Mouse (Mus musculus) hindbrain, embryonic 16.5 days (tissue): ENCODE data around the gene Nop58. TPM values are rescaled to one million over a fixed set of nuclear protein-coding genes. Genes with fewer than 3 reads are reported as not detected.

Source experiments
- ATAC-seq: fragments of 200-750 bp; cut with Nextera tagmentation; 2 replicates; pipeline ENCODE4 v1.8.0; 2017; ENCODE audit warnings: moderate TSS enrichment, moderate library complexity
- H3K27ac ChIP-seq: fragments of 300-500 bp; sonication (generic); 2 replicates; pipeline ENCODE4 v1.5.1; 2014; ENCODE audit warnings: low read depth, mild to moderate bottlenecking, control low read depth, low read length, moderate library complexity
- H3K27me3 ChIP-seq: fragments of 300-500 bp; sonication (generic); replicated peaks from 2 replicates; pipeline ENCODE4 v1.6.1; 2014; ENCODE audit warnings: low read length; ENCODE audit not compliant: control insufficient read depth, insufficient read depth
- H3K36me3 ChIP-seq: fragments of 300-500 bp; sonication (generic); 2 replicates; pipeline ENCODE4 v1.6.1; 2014; ENCODE audit warnings: mild to moderate bottlenecking, low read length, moderate library complexity, mixed read lengths; ENCODE audit not compliant: control insufficient read depth, insufficient read depth
- H3K4me1 ChIP-seq: fragments of 300-500 bp; sonication (generic); 2 replicates; pipeline ENCODE4 v1.6.1; 2014; ENCODE audit warnings: low read depth, low read length; ENCODE audit not compliant: control insufficient read depth, insufficient read depth
- H3K4me2 ChIP-seq: fragments of 300-500 bp; sonication (generic); 2 replicates; pipeline ENCODE4 v1.6.1; 2014; ENCODE audit warnings: mild to moderate bottlenecking, low read length, control low read depth, moderate library complexity
- H3K4me3 ChIP-seq: fragments of 300-500 bp; sonication (generic); 2 replicates; pipeline ENCODE4 v1.5.1; 2014; ENCODE audit warnings: mild to moderate bottlenecking, low read length, control low read depth, moderate library complexity
- H3K9ac ChIP-seq: fragments of 300-500 bp; sonication (generic); 2 replicates; pipeline ENCODE4 v1.6.1; 2014; ENCODE audit warnings: low read depth, mild to moderate bottlenecking, control low read depth, low read length, moderate library complexity
- H3K9me3 ChIP-seq: fragments of 300-500 bp; sonication (generic); 2 replicates; pipeline ENCODE4 v1.6.1; 2014; ENCODE audit warnings: mild to moderate bottlenecking, low read length, moderate library complexity; ENCODE audit not compliant: control insufficient read depth
- WGBS: fragments of 180-500 bp; shearing (Covaris S2); extraction: QIAGEN DNeasy Blood & Tissue Kit; methylation state at CpG from one replicate; pipeline ENCODE4 v1.1.7; 2014; 5-methylcytosine and 5-hydroxymethylcytosine counted together
- polyA plus RNA-seq: library from polyadenylated mRNA; unstranded; fragments of >200 nt; fragmentation: Nextera tagmentation; extraction: Ambion mirVana; gene quantifications from 2 replicates; pipeline ENCODE4 v1.2.1, GENCODE M21; 2015

Nop58 gene
- polyA plus RNA-seq, 1 experiment from 2014 or later: 134 TPM

- no peak for ATAC-seq
- peaks cover 15% of the 10 kb centered on the region for H3K4me1 ChIP-seq
- H3K36me3 ChIP-seq: no peaks in the 10 kb centered on the region
- no peaks in the 10 kb centered on the region for H3K9me3 ChIP-seq
- H3K27ac ChIP-seq: peak overlapping the region; percentile 97
- peak overlapping the region; percentile 50 for H3K4me2 ChIP-seq
- no peaks in the 10 kb centered on the region for H3K27me3 ChIP-seq
- peak overlapping the region; percentile 64 for H3K4me3 ChIP-seq
- peak overlapping the region; percentile 83 for H3K9ac ChIP-seq
- WGBS: 0% methylated on average over 27 of the region's 27 CpGs
Measured at GRCm38 (mm10) chr1:59764407-59764971, 79.7 kb downstream of the Nop58 start.

- Histone ChIP-seq H3K4me3 (peak overlapping the region; percentile 64), H3K9me3 (no peaks in the 10 kb centered on the region), H3K4me1 (peaks cover 15% of the 10 kb centered on the region), H3K9ac (peak overlapping the region; percentile 41; the same call in 1 of the 2 replicates), H3K4me2 (peak overlapping the region; percentile 79), H3K27ac (no peak overlapping the region), H3K27me3 (no peaks in the 10 kb centered on the region), H3K36me3 (no peaks in the 10 kb centered on the region)
- under 1% methylated on average over 4 of the region's 4 CpGs for WGBS
- no peak for ATAC-seq
Measured at GRCm38 (mm10) chr1:59765279-59765678, 80.5 kb downstream of the Nop58 start.

- Histone ChIP-seq H3K36me3 (no peaks in the 10 kb centered on the region), H3K27me3 (no peaks in the 10 kb centered on the region), H3K4me1 (peaks cover 15% of the 10 kb centered on the region), H3K4me2 (peak overlapping the region; percentile 60), H3K27ac (no peak overlapping the region), H3K9me3 (no peaks in the 10 kb centered on the region), H3K9ac (no peak overlapping the region), H3K4me3 (peak overlapping the region; percentile 38)
- no peak for ATAC-seq
Measured at GRCm38 (mm10) chr1:59766626-59767025, 81.9 kb downstream of the Nop58 start.

Other genes with a start within 250 kb of the Nop58 start
- gene Fzd7, start 202.5 kb upstream of the Nop58 start, polyA plus RNA-seq: 1.9 and 2.7 TPM in 2 replicates
- gene Gm973, start 168.7 kb upstream of the Nop58 start, polyA plus RNA-seq: 11.3 and 11.5 TPM in 2 replicates
- gene Sumo1, start 14.1 kb upstream of the Nop58 start, polyA plus RNA-seq: 307 and 311 TPM in 2 replicates
- gene Bmpr2, start 78.4 kb downstream of the Nop58 start, polyA plus RNA-seq: 9.6 and 10.1 TPM in 2 replicates
- 24.0 and 31.6 TPM in 2 replicates for gene Fam117b, start 228.0 kb downstream of the Nop58 start, polyA plus RNA-seq